Mouse (Mus musculus): ENCODE data around the gene Tacr2.

GRCm38 (mm10) chr10:62220732-62221514 lies 31.3 kb upstream of the Tacr2 start:
- TF ChIP-seq CTCF (IDR thresholded peaks at IDR 0.05) (no peak), EP300 (IDR thresholded peaks at IDR 0.05) (no peak)

Data from lung, postnatal 0 days (tissue).